Mouse (Mus musculus): ENCODE results near the gene Ppp1r12c. TPM values are rescaled to one million over a fixed set of nuclear protein-coding genes. Genes with fewer than 3 reads are reported as not detected.

Gene Ppp1r12c
- polyA plus RNA-seq, 1 experiment = 58.0 TPM

GRCm38 (mm10) chr7:4492284-4493224 is 8.9 kb downstream of the Ppp1r12c start:
- Histone ChIP-seq H3K4me3 (ENCODE audit: low read depth, low read length) (no peak overlapping the region), H3K36me3 (ENCODE audit: control insufficient read depth, insufficient read depth, low read length) (peaks cover 31% of the 10 kb centered on the region), H3K27ac (ENCODE audit: insufficient read depth, low read depth, low read length) (0 out of 2 replicates have a peak overlapping the region, but pooled peaks have one; percentile 19), H3K27me3 (ENCODE audit: control insufficient read depth, insufficient read depth, low read length) (no peaks in the 10 kb centered on the region), H3K4me1 (ENCODE audit: control insufficient read depth, insufficient read depth, insufficient read length, low read length) (peaks cover 4% of the 10 kb centered on the region; the same call in 1 of the 2 replicates)
- 81% methylated on average over 13 of the region's 13 CpGs for WGBS
- TF ChIP-seq POLR2A (IDR thresholded peaks at IDR 0.05; ENCODE audit: low read depth, low read length) (no peak), CTCF (IDR thresholded peaks at IDR 0.05; ENCODE audit: extremely low read depth, insufficient read length, insufficient replicate concordance, low read depth, low read length) (no peak)

DNA sequence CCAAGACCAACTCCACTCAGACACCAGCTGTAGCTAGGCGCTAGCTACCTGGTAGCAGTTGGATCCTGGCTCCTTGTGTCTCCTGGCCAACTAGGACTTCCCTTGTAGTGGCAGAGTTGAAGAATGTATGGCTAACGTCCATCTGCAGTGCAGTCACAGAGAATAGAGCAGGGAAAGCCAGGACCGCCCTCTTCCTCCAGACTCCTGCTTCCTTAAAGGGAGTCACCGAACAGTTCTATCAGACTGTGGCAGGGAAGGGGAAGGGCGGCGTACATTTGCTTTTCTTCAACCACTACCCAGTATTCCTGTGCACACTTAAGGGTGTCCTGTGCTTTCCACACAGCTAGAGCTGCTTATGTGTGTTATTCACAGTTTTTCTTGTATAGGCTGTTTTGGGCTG is 10.2 kb downstream of the Ppp1r12c start:
- H3K27me3 ChIP-seq (ENCODE audit: control insufficient read depth, insufficient read depth, low read length) = no peaks in the 10 kb centered on the region
- no peak overlapping the region; the same call in 1 of the 2 replicates for H3K27ac ChIP-seq (ENCODE audit: insufficient read depth, low read depth, low read length)
- H3K4me1 ChIP-seq (ENCODE audit: control insufficient read depth, insufficient read depth, insufficient read length, low read length) = no peaks in the 10 kb centered on the region
- WGBS = 74% methylated on average over 6 of the region's 6 CpGs
- H3K4me3 ChIP-seq (ENCODE audit: low read depth, low read length) = no peak overlapping the region
- H3K36me3 ChIP-seq (ENCODE audit: control insufficient read depth, insufficient read depth, low read length) = peaks cover 32% of the 10 kb centered on the region
- TF ChIP-seq POLR2A (IDR thresholded peaks at IDR 0.05; ENCODE audit: low read depth, low read length) = no peak
- no peak for TF ChIP-seq CTCF (IDR thresholded peaks at IDR 0.05; ENCODE audit: extremely low read depth, insufficient read length, insufficient replicate concordance, low read depth, low read length)

DNA sequence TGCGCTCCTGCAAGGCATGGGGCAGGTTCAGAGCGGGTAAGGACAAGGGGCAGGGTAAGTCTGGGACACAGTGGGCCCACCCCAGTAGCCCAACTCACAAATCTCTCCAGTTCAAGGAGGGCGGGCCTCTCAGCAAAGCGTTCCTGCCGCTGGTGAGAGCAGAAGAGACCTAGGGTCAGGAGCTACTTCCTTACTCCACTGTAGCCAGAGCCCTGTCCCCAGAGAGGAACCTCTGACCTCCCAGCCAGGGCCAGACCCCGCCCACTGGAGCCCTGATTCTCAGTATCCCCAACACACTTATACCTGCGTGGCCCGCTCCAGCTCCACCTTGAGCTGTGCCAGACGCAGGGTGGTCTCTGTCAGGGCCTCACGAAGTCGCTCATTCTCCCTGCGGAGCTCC is 19.2 kb downstream of the Ppp1r12c start:
- TF ChIP-seq POLR2A (IDR thresholded peaks at IDR 0.05; ENCODE audit: low read depth, low read length) (no peak), CTCF (IDR thresholded peaks at IDR 0.05; ENCODE audit: extremely low read depth, insufficient read length, insufficient replicate concordance, low read depth, low read length) (no peak)
- Histone ChIP-seq H3K27me3 (ENCODE audit: control insufficient read depth, insufficient read depth, low read length) (peaks cover 8% of the 10 kb centered on the region; the same call in 1 of the 2 replicates), H3K4me1 (ENCODE audit: control insufficient read depth, insufficient read depth, insufficient read length, low read length) (peaks cover 2% of the 10 kb centered on the region; the same call in 1 of the 2 replicates), H3K27ac (ENCODE audit: insufficient read depth, low read depth, low read length) (no peak overlapping the region), H3K36me3 (ENCODE audit: control insufficient read depth, insufficient read depth, low read length) (peaks cover 53% of the 10 kb centered on the region), H3K4me3 (ENCODE audit: low read depth, low read length) (no peak overlapping the region)
- 85% methylated on average over 12 of the region's 12 CpGs for WGBS

GRCm38 (mm10) chr7:4479674-4480073 is 21.8 kb downstream of the Ppp1r12c start:
- WGBS = 32% methylated on average over 6 of the region's 6 CpGs
- Histone ChIP-seq H3K27ac (ENCODE audit: insufficient read depth, low read depth, low read length) (no peak overlapping the region), H3K4me1 (ENCODE audit: control insufficient read depth, insufficient read depth, insufficient read length, low read length) (peaks cover 2% of the 10 kb centered on the region; the same call in 1 of the 2 replicates), H3K36me3 (ENCODE audit: control insufficient read depth, insufficient read depth, low read length) (peaks cover 31% of the 10 kb centered on the region), H3K27me3 (ENCODE audit: control insufficient read depth, insufficient read depth, low read length) (peaks cover 8% of the 10 kb centered on the region; the same call in 1 of the 2 replicates), H3K4me3 (ENCODE audit: low read depth, low read length) (no peak overlapping the region)
- TF ChIP-seq POLR2A (IDR thresholded peaks at IDR 0.05; ENCODE audit: low read depth, low read length) (no peak), CTCF (IDR thresholded peaks at IDR 0.05; ENCODE audit: extremely low read depth, insufficient read length, insufficient replicate concordance, low read depth, low read length) (peak; percentile 74; the same call in 1 of the 2 replicates)

DNA sequence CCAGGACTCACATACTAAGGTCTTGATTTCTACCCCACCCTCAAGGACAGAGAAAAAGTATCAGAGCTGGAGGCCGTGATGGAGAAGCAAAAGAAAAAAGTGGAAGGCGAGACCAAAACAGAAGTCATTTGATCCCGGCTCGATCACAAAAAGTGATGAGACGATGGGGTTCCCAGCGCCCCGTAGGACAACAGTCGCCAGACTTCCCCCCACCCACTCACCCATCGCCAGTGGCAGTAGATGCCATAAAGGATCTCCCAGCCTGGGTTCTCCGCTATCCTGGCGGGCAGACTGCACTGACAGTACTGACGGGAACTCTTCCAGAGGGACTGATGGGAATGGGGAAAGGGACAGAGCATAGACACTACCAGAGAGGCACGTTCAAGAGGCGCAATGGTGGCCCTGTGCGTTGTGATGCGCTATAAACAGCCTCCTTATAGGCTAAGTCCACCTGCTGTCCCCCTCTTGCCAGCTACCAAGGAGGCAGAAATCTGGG is 22.6 kb downstream of the Ppp1r12c start:
- Histone ChIP-seq H3K27ac (ENCODE audit: insufficient read depth, low read depth, low read length) (peak overlapping the region; percentile 54), H3K27me3 (ENCODE audit: control insufficient read depth, insufficient read depth, low read length) (peaks cover 11% of the 10 kb centered on the region; the same call in 1 of the 2 replicates), H3K4me1 (ENCODE audit: control insufficient read depth, insufficient read depth, insufficient read length, low read length) (peaks cover 2% of the 10 kb centered on the region; the same call in 1 of the 2 replicates), H3K36me3 (ENCODE audit: control insufficient read depth, insufficient read depth, low read length) (peaks cover 23% of the 10 kb centered on the region), H3K4me3 (ENCODE audit: low read depth, low read length) (peak overlapping the region; percentile 60)
- no peak for TF ChIP-seq POLR2A (IDR thresholded peaks at IDR 0.05; ENCODE audit: low read depth, low read length)
- no peak for TF ChIP-seq CTCF (IDR thresholded peaks at IDR 0.05; ENCODE audit: extremely low read depth, insufficient read length, insufficient replicate concordance, low read depth, low read length)
- 10% methylated on average over 16 of the region's 16 CpGs for WGBS

DNA sequence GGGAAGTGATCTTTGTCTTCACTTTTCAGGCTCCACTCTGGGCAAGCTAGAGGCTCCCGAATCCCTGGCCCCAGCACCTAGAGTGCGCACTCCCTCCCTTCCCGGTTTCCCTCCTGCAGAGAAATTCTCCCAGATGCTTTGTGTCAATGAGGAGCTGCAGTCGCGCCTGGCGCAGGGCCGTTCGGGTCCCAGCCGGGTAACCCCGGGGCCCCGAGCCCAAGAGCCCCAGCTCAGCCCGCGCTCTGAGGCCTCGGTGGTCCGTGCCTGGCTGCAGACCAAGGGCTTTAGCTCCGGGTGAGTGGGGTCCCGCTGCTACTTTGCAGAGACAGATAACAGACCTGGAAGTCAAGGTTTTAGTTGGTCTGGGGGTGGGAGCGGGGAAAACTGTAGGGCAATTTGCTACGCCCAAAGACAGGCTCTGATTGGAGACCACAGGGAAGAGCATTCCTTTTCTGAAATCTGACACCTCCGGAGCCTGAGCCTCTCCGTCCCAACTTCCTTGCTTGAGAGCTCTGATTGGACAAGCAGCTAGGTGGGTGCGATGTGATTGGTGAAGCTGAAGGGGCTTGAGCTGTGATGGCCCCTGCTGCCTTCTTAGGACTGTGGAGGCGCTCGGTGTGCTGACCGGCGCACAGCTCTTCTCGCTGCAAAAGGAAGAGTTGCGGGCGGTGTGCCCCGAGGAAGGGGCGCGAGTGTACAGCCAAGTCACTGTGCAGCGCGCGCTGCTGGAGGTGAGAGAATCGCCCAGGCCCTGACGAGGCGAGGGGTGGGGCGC is 23.3 kb downstream of the Ppp1r12c start:
- Histone ChIP-seq H3K27ac (ENCODE audit: insufficient read depth, low read depth, low read length) (peak overlapping the region; percentile 54), H3K36me3 (ENCODE audit: control insufficient read depth, insufficient read depth, low read length) (peaks cover 16% of the 10 kb centered on the region), H3K4me3 (ENCODE audit: low read depth, low read length) (peak overlapping the region; percentile 60), H3K4me1 (ENCODE audit: control insufficient read depth, insufficient read depth, insufficient read length, low read length) (peaks cover 2% of the 10 kb centered on the region; the same call in 1 of the 2 replicates), H3K27me3 (ENCODE audit: control insufficient read depth, insufficient read depth, low read length) (peaks cover 13% of the 10 kb centered on the region; the same call in 1 of the 2 replicates)
- 1% methylated on average over 39 of the region's 39 CpGs for WGBS
- TF ChIP-seq CTCF (IDR thresholded peaks at IDR 0.05; ENCODE audit: extremely low read depth, insufficient read length, insufficient replicate concordance, low read depth, low read length) (no peak), POLR2A (IDR thresholded peaks at IDR 0.05; ENCODE audit: low read depth, low read length) (peak; percentile 47; the same call in 1 of the 2 replicates)
